Mouse (Mus musculus) thymus, postnatal 0 days (tissue): Measurements from ENCODE around the gene Atf6b. TPM values are rescaled to one million over a fixed set of nuclear protein-coding genes. Genes with fewer than 3 reads are reported as not detected.

Experiments used
- DNase-seq: peaks from one replicate; pipeline ENCODE4 v3.0.0-alpha.2; 2015; ENCODE audit warnings: low spot score
- polyA plus RNA-seq: library from polyadenylated mRNA; unstranded; fragments of >200 nt; fragmentation: Nextera tagmentation; extraction: Ambion mirVana; gene quantifications from 2 replicates; pipeline ENCODE4 v1.2.1, GENCODE M21; 2015

The Atf6b gene
- polyA plus RNA-seq, 1 experiment from 2014 or later, result 56.6 TPM

- no peak for DNase-seq
Observed at GRCm38 (mm10) chr17:34692906-34693305, 46.0 kb downstream of the Atf6b start.

GRCm38 (mm10) chr17:34699575-34700408, 52.8 kb downstream of the Atf6b start:
- no peak for DNase-seq

GRCm38 (mm10) chr17:34700671-34701071, 53.7 kb downstream of the Atf6b start:
- no peak for DNase-seq

Other genes with a start within 250 kb of the Atf6b start
- 0.71 and 0.94 TPM in 2 replicates for gene BC051142, start 248.3 kb upstream of the Atf6b start, polyA plus RNA-seq
- gene Btnl4, start 169.8 kb upstream of the Atf6b start, polyA plus RNA-seq, result 0.09 and 0.13 TPM in 2 replicates
- 0.12 and 0.20 TPM in 2 replicates for gene Btnl6, start 129.8 kb upstream of the Atf6b start, polyA plus RNA-seq
- gene Notch4, start 82.9 kb upstream of the Atf6b start, polyA plus RNA-seq, result 1.4 and 2.0 TPM in 2 replicates
- gene Gpsm3, start 57.3 kb upstream of the Atf6b start, polyA plus RNA-seq, result 228 and 241 TPM in 2 replicates
- gene Pbx2, start 55.9 kb upstream of the Atf6b start, polyA plus RNA-seq, result 10.4 and 13.3 TPM in 2 replicates
- 2.5 and 4.0 TPM in 2 replicates for gene Ager, start 49.3 kb upstream of the Atf6b start, polyA plus RNA-seq
- 135 and 144 TPM in 2 replicates for gene Rnf5, start 43.5 kb upstream of the Atf6b start, polyA plus RNA-seq
- 37.5 and 44.9 TPM in 2 replicates for gene Agpat1, start 42.9 kb upstream of the Atf6b start, polyA plus RNA-seq
- gene Egfl8, start 31.2 kb upstream of the Atf6b start, polyA plus RNA-seq, result 3.1 and 3.3 TPM in 2 replicates
- gene Ppt2, start 18.6 kb upstream of the Atf6b start, polyA plus RNA-seq, result 38.4 and 45.5 TPM in 2 replicates
- 37.4 and 39.4 TPM in 2 replicates for gene Prrt1, start 17.6 kb upstream of the Atf6b start, polyA plus RNA-seq
- 12.5 TPM in 2 replicates for gene Fkbpl, start 2.4 kb upstream of the Atf6b start, polyA plus RNA-seq
- gene Tnxb, start 23.4 kb downstream of the Atf6b start, polyA plus RNA-seq, result 0.54 and 0.59 TPM in 2 replicates
- 0.32 and 0.49 TPM in 2 replicates for gene C4b, start 96.7 kb downstream of the Atf6b start, polyA plus RNA-seq
- gene Cyp21a1, start 157.4 kb downstream of the Atf6b start, polyA plus RNA-seq, result not detected in 2 replicates
- gene Stk19, start 189.8 kb downstream of the Atf6b start, polyA plus RNA-seq, result 39.3 and 48.6 TPM in 2 replicates
- gene Dxo, start 189.9 kb downstream of the Atf6b start, polyA plus RNA-seq, result 48.8 and 53.3 TPM in 2 replicates
- gene Skiv2l, start 203.1 kb downstream of the Atf6b start, polyA plus RNA-seq, result 49.7 and 50.1 TPM in 2 replicates
- 82.4 and 88.6 TPM in 2 replicates for gene Nelfe, start 203.2 kb downstream of the Atf6b start, polyA plus RNA-seq
- gene Cfb, start 215.4 kb downstream of the Atf6b start, polyA plus RNA-seq, result 5.2 and 6.2 TPM in 2 replicates
- 1.6 and 1.7 TPM in 2 replicates for gene Zbtb12, start 232.3 kb downstream of the Atf6b start, polyA plus RNA-seq
- not detected in 2 replicates for gene Gm20547, start 234.9 kb downstream of the Atf6b start, polyA plus RNA-seq